In the genomic region with DNA sequence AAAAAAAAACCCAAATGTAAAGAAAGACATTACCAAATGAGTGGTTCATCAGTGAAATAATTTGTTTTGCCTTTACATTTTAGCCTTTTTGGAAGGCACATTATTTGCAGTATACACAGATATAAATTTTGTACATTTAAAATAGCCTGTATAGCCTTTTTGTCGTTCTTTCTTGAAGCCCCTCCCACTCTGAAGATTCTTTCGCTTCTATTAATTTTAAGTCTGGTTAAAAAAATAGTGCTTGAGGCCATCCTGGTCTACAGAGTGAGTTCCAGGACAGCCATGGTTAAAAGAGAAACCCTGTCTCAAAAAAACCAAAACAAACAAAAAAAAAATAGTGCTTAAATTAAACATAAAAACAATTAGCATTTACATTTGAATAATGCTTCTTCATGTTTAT, we compare ENCODE assay signal across 9 mouse cellular contexts. TPM values are rescaled to one million over a fixed set of nuclear protein-coding genes. Genes with fewer than 3 reads are reported as not detected.
DNase-seq lines count a peak whose midpoint lies in the region; ATAC-seq and TF ChIP-seq lines count a peak whose summit lies in the region.
"Had no signal": no experiment of that assay in that cellular context is flagged by ENCODE, and none has a peak within 500 bp of the region (broad histone marks: within the 10 kb centered on the region; RNA-seq: fewer than 3 reads in every experiment).

No protein-coding gene starts in this region.

- DNase-seq in cerebellum, adult 2 months: no peak
- no peak for DNase-seq in cerebellum, adult 8-10 months
- DNase-seq in lung, postnatal 0 days (ENCODE audit: low spot score): peak; percentile 21
- DNase-seq in lung, postnatal 14 days: no peak
- DNase-seq in thymus, postnatal 10 days (ENCODE audit: low spot score in 2 of 2): no peak
- DNase-seq in testis, postnatal 14 days (ENCODE audit: low spot score): no peak
- DNase-seq: B cell, adult 2 months had no signal

- no peak overlapping the region; the same call in 1 of the 2 replicates for H3K9ac ChIP-seq in lung, postnatal 0 days (replicated peaks; ENCODE audit: low read depth)
- H3K9ac ChIP-seq in limb, embryonic 12.5 days (replicated peaks): no peak overlapping the region
- H3K9ac ChIP-seq in stomach, embryonic 16.5 days (ENCODE audit: low read length): no peak overlapping the region

- no peak for TF ChIP-seq EP300 in lung, postnatal 0 days (IDR thresholded peaks at IDR 0.05)

- TF ChIP-seq POLR2A in cerebellum, adult 2 months (IDR thresholded peaks at IDR 0.05; ENCODE audit: borderline replicate concordance, insufficient read depth, low read length): no peak

- H3K27ac ChIP-seq in cerebellum, adult 2 months (ENCODE audit: insufficient read depth, low read length): no peak overlapping the region
- H3K27ac ChIP-seq in lung, postnatal 0 days (ENCODE audit: low read length): peak overlapping the region; percentile 99; the same call in 1 of the 2 replicates
- H3K27ac ChIP-seq in limb, embryonic 12.5 days: no peak overlapping the region
- no peak overlapping the region for H3K27ac ChIP-seq in stomach, embryonic 16.5 days (ENCODE audit: low read length)

- peaks cover 10% of the 10 kb centered on the region for H3K4me1 ChIP-seq in cerebellum, adult 2 months (ENCODE audit: control insufficient read depth, insufficient read depth, low read length)
- 0 out of 2 replicates have a peak, but pooled peaks cover 3% of the 10 kb centered on the region for H3K4me1 ChIP-seq in lung, postnatal 0 days (ENCODE audit: insufficient read depth, low read depth, low read length)
- H3K4me1 ChIP-seq in limb, embryonic 12.5 days (replicated peaks): peaks cover 11% of the 10 kb centered on the region
- peaks cover 19% of the 10 kb centered on the region for H3K4me1 ChIP-seq in stomach, embryonic 16.5 days (ENCODE audit: control insufficient read depth, insufficient read depth, low read length)

- H3K36me3 ChIP-seq in lung, postnatal 0 days (ENCODE audit: insufficient read depth, low read length): no peaks in the 10 kb centered on the region
- H3K36me3 ChIP-seq in limb, embryonic 12.5 days: no peaks in the 10 kb centered on the region
- no peaks in the 10 kb centered on the region for H3K36me3 ChIP-seq in stomach, embryonic 16.5 days (ENCODE audit: control insufficient read depth, insufficient read depth, low read length)

- H3K4me3 ChIP-seq in cerebellum, adult 2 months (replicated peaks; ENCODE audit: insufficient read depth, low read depth, low read length): peak overlapping the region; percentile 98
- peak overlapping the region; percentile 89 for H3K4me3 ChIP-seq in lung, postnatal 0 days (ENCODE audit: low read depth, low read length)
- peak overlapping the region; percentile 71 for H3K4me3 ChIP-seq in limb, embryonic 12.5 days (replicated peaks)
- peak overlapping the region; percentile 82 for H3K4me3 ChIP-seq in stomach, embryonic 16.5 days (replicated peaks; ENCODE audit: low read length)

- ATAC-seq in lung, postnatal 0 days: no peak
- no peak for ATAC-seq in limb, embryonic 12.5 days (ENCODE audit: insufficient number of reproducible peaks, insufficient read depth, low FRiP score, low TSS enrichment, low read depth)
- ATAC-seq in stomach, embryonic 16.5 days (ENCODE audit: insufficient read depth, low FRiP score): no peak

- no peak for TF ChIP-seq CTCF in cerebellum, adult 2 months (IDR thresholded peaks at IDR 0.05; ENCODE audit: borderline replicate concordance, insufficient read depth, low read depth, low read length)
- no peak for TF ChIP-seq CTCF in lung, postnatal 0 days (IDR thresholded peaks at IDR 0.05)

- no peaks in the 10 kb centered on the region for H3K27me3 ChIP-seq in cerebellum, adult 2 months (ENCODE audit: control insufficient read depth, insufficient read depth, low read length)
- H3K27me3 ChIP-seq in lung, postnatal 0 days (replicated peaks; ENCODE audit: insufficient read depth, low read length): no peaks in the 10 kb centered on the region
- H3K27me3 ChIP-seq in limb, embryonic 12.5 days: no peaks in the 10 kb centered on the region
- no peaks in the 10 kb centered on the region for H3K27me3 ChIP-seq in stomach, embryonic 16.5 days (ENCODE audit: control insufficient read depth, insufficient read depth, low read length)

- WGBS in cerebellum, adult 2 months: 5% methylated on average over 2 of the region's 2 CpGs
- 9% methylated on average over 2 of the region's 2 CpGs for WGBS in lung, postnatal 0 days
- 40% methylated on average over 2 of the region's 2 CpGs for WGBS in limb, embryonic 12.5 days
- 14% methylated on average over 2 of the region's 2 CpGs for WGBS in stomach, embryonic 16.5 days

- H3K4me2 ChIP-seq in lung, postnatal 0 days (replicated peaks; ENCODE audit: low read depth, low read length): peak overlapping the region; percentile 58
- H3K4me2 ChIP-seq in limb, embryonic 12.5 days: peak overlapping the region; percentile 65
- H3K4me2 ChIP-seq in stomach, embryonic 16.5 days (ENCODE audit: low read depth, low read length): peak overlapping the region; percentile 64

- H3K9me3 ChIP-seq in lung, postnatal 0 days (ENCODE audit: low read length): no peaks in the 10 kb centered on the region
- no peaks in the 10 kb centered on the region for H3K9me3 ChIP-seq in limb, embryonic 12.5 days
- no peaks in the 10 kb centered on the region for H3K9me3 ChIP-seq in stomach, embryonic 16.5 days (replicated peaks; ENCODE audit: control insufficient read depth, low read length)

RNA-seq across cellular contexts. Expression of a gene that starts 14.8 kb away (rescaled TPM):
- polyA plus RNA-seq in cerebellum, adult 2 months (2012; rRNA removed): 0.13 TPM in 1 of 2 replicates, not detected in the other
- not detected in 2 replicates for polyA plus RNA-seq in lung, postnatal 0 days (2015; fragmentation: Nextera tagmentation; extraction: Ambion mirVana)
- not detected in 2 replicates for polyA plus RNA-seq in limb, embryonic 12.5 days (2016; fragmentation: Nextera tagmentation; extraction: Ambion mirVana)
- polyA plus RNA-seq in stomach, embryonic 16.5 days (2015; fragmentation: Nextera tagmentation; extraction: Ambion mirVana): 0.13 TPM in 1 of 2 replicates, not detected in the other

RNA-seq across cellular contexts. Expression of a gene that starts 32.0 kb away (rescaled TPM):
- 56.3 and 60.0 TPM in 2 replicates for polyA plus RNA-seq in cerebellum, adult 2 months (2012; rRNA removed)
- polyA plus RNA-seq in lung, postnatal 0 days (2015; fragmentation: Nextera tagmentation; extraction: Ambion mirVana): 9.5 and 12.1 TPM in 2 replicates
- 16.8 and 16.9 TPM in 2 replicates for polyA plus RNA-seq in limb, embryonic 12.5 days (2016; fragmentation: Nextera tagmentation; extraction: Ambion mirVana)
- 12.1 and 13.6 TPM in 2 replicates for polyA plus RNA-seq in stomach, embryonic 16.5 days (2015; fragmentation: Nextera tagmentation; extraction: Ambion mirVana)
